Mouse (Mus musculus): ENCODE measurements around the gene Golga4. TPM values are rescaled to one million over a fixed set of nuclear protein-coding genes. Genes with fewer than 3 reads are reported as not detected.

Gene Golga4
- polyA plus RNA-seq (2015; fragmentation: Nextera tagmentation; extraction: Ambion mirVana) = 52.6 and 56.5 TPM in 2 replicates

- WGBS = under 1% methylated on average over 43 of the region's 43 CpGs
Observed at GRCm38 (mm10) chr9:118506020-118506403, at the start of gene Golga4. Gene Golga4 (plus strand): TSS chr9:118506267.

GRCm38 (mm10) chr9:118456405-118456804 lies 49.7 kb upstream of the Golga4 start:
- no peak overlapping the region for H3K4me3 ChIP-seq (replicated peaks)
- no peaks in the 10 kb centered on the region for H3K9me3 ChIP-seq
- H3K27me3 ChIP-seq = no peaks in the 10 kb centered on the region
- no peak overlapping the region for H3K4me2 ChIP-seq (replicated peaks)
- 0 out of 2 replicates have a peak, but pooled peaks cover 4% of the 10 kb centered on the region for H3K4me1 ChIP-seq (replicated peaks)
- H3K9ac ChIP-seq (replicated peaks) = no peak overlapping the region
- no peak overlapping the region for H3K27ac ChIP-seq
- no peak for ATAC-seq
- 45% methylated on average over 6 of the region's 6 CpGs for WGBS
- H3K36me3 ChIP-seq = no peaks in the 10 kb centered on the region

More at GRCm38 (mm10) chr9:118506020-118506403, at the start of gene Golga4:
- peak within 1 kb of the TSS; percentile 92 for H3K4me3 ChIP-seq (replicated peaks)
- peak within 1 kb of the TSS; percentile 80 for H3K27ac ChIP-seq
- H3K4me1 ChIP-seq (replicated peaks) = peaks cover 33% of the 10 kb centered on the region
- H3K9me3 ChIP-seq = no peaks in the 10 kb centered on the region; the same call in 1 of the 2 replicates
- H3K27me3 ChIP-seq = no peaks in the 10 kb centered on the region
- peak; percentile 95 for ATAC-seq
- peaks cover 5% of the 10 kb centered on the region for H3K36me3 ChIP-seq
- H3K9ac ChIP-seq (replicated peaks) = peak within 1 kb of the TSS; percentile 94
- H3K4me2 ChIP-seq (replicated peaks) = peak within 1 kb of the TSS; percentile 100

GRCm38 (mm10) chr9:118458039-118458438 lies 48.0 kb upstream of the Golga4 start:
- no peaks in the 10 kb centered on the region for H3K9me3 ChIP-seq
- H3K27me3 ChIP-seq = no peaks in the 10 kb centered on the region
- no peak overlapping the region for H3K9ac ChIP-seq (replicated peaks)
- H3K4me1 ChIP-seq (replicated peaks) = 0 out of 2 replicates have a peak, but pooled peaks cover 4% of the 10 kb centered on the region
- no peak overlapping the region for H3K27ac ChIP-seq
- no peak for ATAC-seq
- H3K36me3 ChIP-seq = no peaks in the 10 kb centered on the region
- H3K4me3 ChIP-seq (replicated peaks) = no peak overlapping the region
- 28% methylated on average over 5 of the region's 5 CpGs for WGBS
- H3K4me2 ChIP-seq (replicated peaks) = no peak overlapping the region

- peaks cover 8% of the 10 kb centered on the region for H3K4me1 ChIP-seq (replicated peaks)
- WGBS = 61% methylated on average over 1 of the region's 1 CpGs
- H3K36me3 ChIP-seq = no peaks in the 10 kb centered on the region
- no peak overlapping the region for H3K9ac ChIP-seq (replicated peaks)
- H3K4me3 ChIP-seq (replicated peaks) = no peak overlapping the region
- no peak overlapping the region for H3K4me2 ChIP-seq (replicated peaks)
- H3K27me3 ChIP-seq = peaks cover 30% of the 10 kb centered on the region
- H3K9me3 ChIP-seq = no peaks in the 10 kb centered on the region
- no peak overlapping the region for H3K27ac ChIP-seq
- ATAC-seq = no peak
Observed at GRCm38 (mm10) chr9:118464031-118464430, 42.0 kb upstream of the Golga4 start.

GRCm38 (mm10) chr9:118468301-118468700 lies 37.8 kb upstream of the Golga4 start:
- H3K4me2 ChIP-seq (replicated peaks) = peak overlapping the region; percentile 9; the same call in 1 of the 2 replicates
- H3K4me1 ChIP-seq (replicated peaks) = peaks cover 8% of the 10 kb centered on the region

GRCm38 (mm10) chr9:118469272-118469671 lies 36.8 kb upstream of the Golga4 start:
- peaks cover 77% of the 10 kb centered on the region for H3K27me3 ChIP-seq
- no peak for ATAC-seq

More at GRCm38 (mm10) chr9:118468301-118468700, 37.8 kb upstream of the Golga4 start:
- peaks cover 72% of the 10 kb centered on the region for H3K27me3 ChIP-seq
- no peak for ATAC-seq
- H3K9me3 ChIP-seq = no peaks in the 10 kb centered on the region
- no peak overlapping the region for H3K9ac ChIP-seq (replicated peaks)
- no peak overlapping the region for H3K4me3 ChIP-seq (replicated peaks)
- no peak overlapping the region for H3K27ac ChIP-seq
- H3K36me3 ChIP-seq = no peaks in the 10 kb centered on the region
- WGBS = 2% methylated on average over 14 of the region's 14 CpGs

GRCm38 (mm10) chr9:118471296-118471695 lies 34.8 kb upstream of the Golga4 start:
- H3K9me3 ChIP-seq = no peaks in the 10 kb centered on the region
- no peak overlapping the region for H3K4me2 ChIP-seq (replicated peaks)
- H3K27ac ChIP-seq = no peak overlapping the region
- no peak overlapping the region for H3K9ac ChIP-seq (replicated peaks)
- 17% methylated on average over 3 of the region's 3 CpGs for WGBS
- no peak overlapping the region for H3K4me3 ChIP-seq (replicated peaks)
- H3K4me1 ChIP-seq (replicated peaks) = peaks cover 9% of the 10 kb centered on the region
- no peaks in the 10 kb centered on the region for H3K36me3 ChIP-seq
- ATAC-seq = no peak
- H3K27me3 ChIP-seq = peaks cover 89% of the 10 kb centered on the region

More at GRCm38 (mm10) chr9:118469272-118469671, 36.8 kb upstream of the Golga4 start:
- Histone ChIP-seq H3K4me2 (replicated peaks) (no peak overlapping the region), H3K4me1 (replicated peaks) (peaks cover 8% of the 10 kb centered on the region), H3K27ac (no peak overlapping the region), H3K9ac (replicated peaks) (no peak overlapping the region), H3K9me3 (no peaks in the 10 kb centered on the region), H3K36me3 (no peaks in the 10 kb centered on the region), H3K4me3 (replicated peaks) (no peak overlapping the region)
- WGBS = 13% methylated on average over 16 of the region's 16 CpGs

GRCm38 (mm10) chr9:118476211-118476765 lies 29.8 kb upstream of the Golga4 start:
- peaks cover 32% of the 10 kb centered on the region for H3K4me1 ChIP-seq (replicated peaks)
- H3K4me3 ChIP-seq (replicated peaks) = peak overlapping the region; percentile 38; the same call in 1 of the 2 replicates
- no peak overlapping the region for H3K27ac ChIP-seq
- H3K27me3 ChIP-seq = peaks cover 95% of the 10 kb centered on the region
- H3K9ac ChIP-seq (replicated peaks) = no peak overlapping the region
- H3K36me3 ChIP-seq = no peaks in the 10 kb centered on the region
- under 1% methylated on average over 22 of the region's 22 CpGs for WGBS
- H3K9me3 ChIP-seq = no peaks in the 10 kb centered on the region
- H3K4me2 ChIP-seq (replicated peaks) = peak overlapping the region; percentile 54
- ATAC-seq = no peak

- Histone ChIP-seq H3K27ac (no peak overlapping the region), H3K36me3 (no peaks in the 10 kb centered on the region), H3K4me3 (replicated peaks) (peak overlapping the region; percentile 38), H3K9me3 (no peaks in the 10 kb centered on the region), H3K4me1 (replicated peaks) (peaks cover 32% of the 10 kb centered on the region), H3K9ac (replicated peaks) (no peak overlapping the region), H3K27me3 (peaks cover 95% of the 10 kb centered on the region), H3K4me2 (replicated peaks) (peak overlapping the region; percentile 54)
- under 1% methylated on average over 33 of the region's 33 CpGs for WGBS
- ATAC-seq = no peak
Observed at GRCm38 (mm10) chr9:118476766-118477271, 29.2 kb upstream of the Golga4 start.

- ATAC-seq = no peak
Observed at GRCm38 (mm10) chr9:118477281-118477931, 28.7 kb upstream of the Golga4 start.

GRCm38 (mm10) chr9:118477961-118478360 lies 28.1 kb upstream of the Golga4 start, which contains the start of gene Eomes:
Gene Eomes (plus strand): TSS chr9:118478212.
- ATAC-seq = no peak
- H3K4me1 ChIP-seq (replicated peaks) = peaks cover 32% of the 10 kb centered on the region
- no peaks in the 10 kb centered on the region for H3K9me3 ChIP-seq
- no peak within 1 kb of the TSS for H3K27ac ChIP-seq
- H3K36me3 ChIP-seq = no peaks in the 10 kb centered on the region
- WGBS = under 1% methylated on average over 9 of the region's 9 CpGs
- H3K4me2 ChIP-seq (replicated peaks) = peak within 1 kb of the TSS; percentile 54
- H3K4me3 ChIP-seq (replicated peaks) = peak within 1 kb of the TSS; percentile 38
- H3K9ac ChIP-seq (replicated peaks) = peak within 1 kb of the TSS; percentile 10; the same call in 1 of the 2 replicates
- H3K27me3 ChIP-seq = peaks cover 94% of the 10 kb centered on the region

More at GRCm38 (mm10) chr9:118477281-118477931, 28.7 kb upstream of the Golga4 start:
- H3K36me3 ChIP-seq = no peaks in the 10 kb centered on the region
- no peak overlapping the region; the same call in 1 of the 2 replicates for H3K9ac ChIP-seq (replicated peaks)
- no peaks in the 10 kb centered on the region for H3K9me3 ChIP-seq
- H3K4me2 ChIP-seq (replicated peaks) = peak overlapping the region; percentile 54
- H3K27ac ChIP-seq = no peak overlapping the region
- under 1% methylated on average over 31 of the region's 31 CpGs for WGBS
- H3K4me3 ChIP-seq (replicated peaks) = peak overlapping the region; percentile 38
- peaks cover 32% of the 10 kb centered on the region for H3K4me1 ChIP-seq (replicated peaks)
- peaks cover 95% of the 10 kb centered on the region for H3K27me3 ChIP-seq

GRCm38 (mm10) chr9:118478458-118478838 lies 27.6 kb upstream of the Golga4 start:
- Histone ChIP-seq H3K4me3 (replicated peaks) (peak overlapping the region; percentile 38), H3K9me3 (no peaks in the 10 kb centered on the region), H3K4me1 (replicated peaks) (peaks cover 32% of the 10 kb centered on the region), H3K36me3 (no peaks in the 10 kb centered on the region), H3K27ac (no peak overlapping the region), H3K27me3 (peaks cover 95% of the 10 kb centered on the region), H3K9ac (replicated peaks) (0 out of 2 replicates have a peak overlapping the region, but pooled peaks have one; percentile 10), H3K4me2 (replicated peaks) (peak overlapping the region; percentile 54)
- no peak for ATAC-seq
- WGBS = under 1% methylated on average over 25 of the region's 29 CpGs

All from midbrain, embryonic 13.5 days (tissue).